Mouse (Mus musculus): ENCODE results near the gene Vmn2r48. TPM values are rescaled to one million over a fixed set of nuclear protein-coding genes. Genes with fewer than 3 reads are reported as not detected.
"Not testable (repeated sequence)": the region's sequence is repeated elsewhere in the genome, so short reads cannot be mapped to it uniquely, and the experiment has no call there.

The Vmn2r48 gene
- total RNA-seq (2017), result not detected in 2 replicates

DNA sequence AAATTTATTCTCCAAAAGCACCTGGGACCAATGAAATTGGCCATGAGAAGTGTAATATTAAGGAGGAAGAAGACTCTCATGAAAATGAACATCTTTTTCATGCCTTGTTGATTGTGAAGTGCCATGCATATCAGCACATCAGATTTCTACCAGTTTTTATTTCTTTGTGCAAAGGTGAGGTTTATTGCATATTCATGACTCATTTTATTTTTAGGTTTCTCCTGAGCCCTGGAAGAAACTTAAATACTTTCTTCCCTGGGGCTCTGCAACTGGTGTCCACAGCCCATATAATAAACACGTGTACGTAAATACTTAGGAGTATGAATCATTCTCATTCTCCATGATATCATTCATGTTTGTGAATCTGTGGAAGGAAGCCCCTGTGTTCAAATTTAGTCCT lies at the start of gene Vmn2r48:
Gene Vmn2r48 (minus strand): TSS at position 101 of the 400 bp plus-strand sequence.
- not testable (repeated sequence) for ATAC-seq (replicated peaks in 1 of 2; ENCODE audit: insufficient read depth in 1 of 2, low FRiP score in 2 of 2, low TSS enrichment in 1 of 2, low read depth in 1 of 2, poor library complexity in 2 of 2, severe bottlenecking in 2 of 2)

DNA sequence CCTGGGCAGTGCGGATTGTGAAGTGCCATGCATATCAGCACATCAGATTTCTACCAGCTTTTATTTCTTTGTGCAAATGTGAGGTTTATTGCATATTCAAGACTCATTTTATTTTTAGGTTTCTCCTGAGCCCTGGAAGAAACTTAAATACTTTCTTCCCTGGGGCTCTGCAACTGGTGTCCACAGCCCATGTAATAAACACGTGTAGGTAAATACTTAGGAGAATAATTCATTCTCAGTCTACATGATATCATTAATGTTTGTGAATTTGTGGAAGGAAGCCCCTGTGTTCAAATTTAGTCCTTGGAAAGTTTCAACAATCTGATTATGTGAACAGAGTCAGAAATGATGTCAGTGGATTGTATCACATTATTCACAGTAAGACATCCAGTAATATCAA lies 38.8 kb upstream of the Vmn2r48 start, which contains the start of gene Vmn2r49:
Gene Vmn2r49 (minus strand): TSS at position 101 of the 400 bp plus-strand sequence.
- not testable (repeated sequence) for ATAC-seq (replicated peaks in 1 of 2; ENCODE audit: insufficient read depth in 1 of 2, low FRiP score in 2 of 2, low TSS enrichment in 1 of 2, low read depth in 1 of 2, poor library complexity in 2 of 2, severe bottlenecking in 2 of 2)

Other genes starting within 250 kb of the Vmn2r48 start
- gene Vmn2r46, start 183.0 kb downstream of the Vmn2r48 start, total RNA-seq (2017), result not detected in 2 replicates
- gene Vmn2r47, start 112.3 kb downstream of the Vmn2r48 start, total RNA-seq (2017), result not detected in 2 replicates
- gene Vmn2r49, start 38.7 kb upstream of the Vmn2r48 start, total RNA-seq (2017), result not detected in 2 replicates
- gene Vmn2r50, start 99.7 kb upstream of the Vmn2r48 start, total RNA-seq (2017), result not detected in 2 replicates
- not detected in 2 replicates for gene Vmn2r51, start 152.2 kb upstream of the Vmn2r48 start, total RNA-seq (2017)
- gene Vmn2r52, start 223.0 kb upstream of the Vmn2r48 start, total RNA-seq (2017), result not detected in 2 replicates